Mouse (Mus musculus): Measurements from ENCODE around the gene Srcap.

The Srcap gene

GRCm38 (mm10) chr7:127479318-127480225 is 32.2 kb upstream of the Srcap start:
- TF ChIP-seq GATA4 (IDR thresholded peaks at IDR 0.05; ENCODE audit: insufficient replicate concordance, low read length), result no peak

GRCm38 (mm10) chr7:127480321-127480720 is 31.5 kb upstream of the Srcap start:
- TF ChIP-seq GATA4 (IDR thresholded peaks at IDR 0.05; ENCODE audit: insufficient replicate concordance, low read length), result no peak

- no peak for TF ChIP-seq GATA4 (IDR thresholded peaks at IDR 0.05; ENCODE audit: insufficient replicate concordance, low read length)
Observed at GRCm38 (mm10) chr7:127485416-127485815, 26.4 kb upstream of the Srcap start.

GRCm38 (mm10) chr7:127489982-127490381 is 21.8 kb upstream of the Srcap start:
- TF ChIP-seq GATA4 (IDR thresholded peaks at IDR 0.05; ENCODE audit: insufficient replicate concordance, low read length), result no peak

- no peak for TF ChIP-seq GATA4 (IDR thresholded peaks at IDR 0.05; ENCODE audit: insufficient replicate concordance, low read length)
Observed at GRCm38 (mm10) chr7:127491846-127492245, 19.9 kb upstream of the Srcap start.

GRCm38 (mm10) chr7:127494648-127495047 is 17.1 kb upstream of the Srcap start:
- no peak for TF ChIP-seq GATA4 (IDR thresholded peaks at IDR 0.05; ENCODE audit: insufficient replicate concordance, low read length)

- TF ChIP-seq GATA4 (IDR thresholded peaks at IDR 0.05; ENCODE audit: insufficient replicate concordance, low read length), result no peak
Observed at GRCm38 (mm10) chr7:127497382-127497781, 14.4 kb upstream of the Srcap start.

GRCm38 (mm10) chr7:127498407-127498806 is 13.4 kb upstream of the Srcap start:
- no peak for TF ChIP-seq GATA4 (IDR thresholded peaks at IDR 0.05; ENCODE audit: insufficient replicate concordance, low read length)

GRCm38 (mm10) chr7:127508291-127508690 is 3.5 kb upstream of the Srcap start:
- TF ChIP-seq GATA4 (IDR thresholded peaks at IDR 0.05; ENCODE audit: insufficient replicate concordance, low read length), result no peak

GRCm38 (mm10) chr7:127511241-127511640 is 542 bp upstream of the Srcap start:
- no peak for TF ChIP-seq GATA4 (IDR thresholded peaks at IDR 0.05; ENCODE audit: insufficient replicate concordance, low read length)

GRCm38 (mm10) chr7:127512231-127513015 is 640 bp downstream of the Srcap start:
- no peak for TF ChIP-seq GATA4 (IDR thresholded peaks at IDR 0.05; ENCODE audit: insufficient replicate concordance, low read length)

- no peak for TF ChIP-seq GATA4 (IDR thresholded peaks at IDR 0.05; ENCODE audit: insufficient replicate concordance, low read length)
Observed at GRCm38 (mm10) chr7:127513016-127513390, 1.2 kb downstream of the Srcap start.

- TF ChIP-seq GATA4 (IDR thresholded peaks at IDR 0.05; ENCODE audit: insufficient replicate concordance, low read length), result no peak
Observed at GRCm38 (mm10) chr7:127513781-127514180, 2.0 kb downstream of the Srcap start.

GRCm38 (mm10) chr7:127515846-127516245 is 4.1 kb downstream of the Srcap start:
- no peak for TF ChIP-seq GATA4 (IDR thresholded peaks at IDR 0.05; ENCODE audit: insufficient replicate concordance, low read length)

- no peak for TF ChIP-seq GATA4 (IDR thresholded peaks at IDR 0.05; ENCODE audit: insufficient replicate concordance, low read length)
Observed at GRCm38 (mm10) chr7:127516344-127516743, 4.6 kb downstream of the Srcap start.

GRCm38 (mm10) chr7:127519284-127519683 is 7.5 kb downstream of the Srcap start, which contains the start of gene Gm42715:
Gene Gm42715, plus strand, starts transcription at chr7:127519584.
- no peak for TF ChIP-seq GATA4 (IDR thresholded peaks at IDR 0.05; ENCODE audit: insufficient replicate concordance, low read length)

All from liver, adult (tissue).